Mouse (Mus musculus) heart, embryonic 11.5 days (tissue): Measurements from ENCODE around the gene Arap1. TPM values are rescaled to one million over a fixed set of nuclear protein-coding genes. Genes with fewer than 3 reads are reported as not detected.
A peak's percentile ranks its signal among the peaks of the same experiment; 100 is the strongest.

ENCODE experiments used
- ATAC-seq: fragments of 200-750 bp; cut with Nextera tagmentation; replicated peaks from 2 replicates; pipeline ENCODE4 v1.8.0; 2017; ENCODE audit warnings: moderate library complexity; ENCODE audit not compliant: insufficient number of reproducible peaks, low FRiP score, low TSS enrichment
- H3K27ac ChIP-seq: fragments of 300-500 bp; sonication (generic); 2 replicates; pipeline ENCODE4 v1.5.1; 2014; ENCODE audit warnings: mild to moderate bottlenecking, low read depth, low read length
- H3K27me3 ChIP-seq: fragments of 300-500 bp; sonication (generic); 2 replicates; pipeline ENCODE4 v1.6.1; 2014; ENCODE audit warnings: mild to moderate bottlenecking, low read length, mixed read lengths; ENCODE audit not compliant: control insufficient read depth, insufficient read depth
- H3K36me3 ChIP-seq: fragments of 300-500 bp; sonication (generic); 2 replicates; pipeline ENCODE4 v1.6.1; 2014; ENCODE audit warnings: mild to moderate bottlenecking, low read length, moderate library complexity, mixed read lengths; ENCODE audit not compliant: control insufficient read depth, insufficient read depth
- H3K4me1 ChIP-seq: fragments of 300-500 bp; sonication (generic); 2 replicates; pipeline ENCODE4 v1.6.1; 2014; ENCODE audit warnings: low read length; ENCODE audit not compliant: control insufficient read depth, insufficient read depth
- H3K4me2 ChIP-seq: fragments of 300-500 bp; sonication (generic); 2 replicates; pipeline ENCODE4 v1.6.1; 2014; ENCODE audit warnings: mild to moderate bottlenecking, moderate library complexity
- H3K4me3 ChIP-seq: fragments of 300-500 bp; sonication (generic); 2 replicates; pipeline ENCODE4 v1.5.1; 2014; ENCODE audit warnings: low read depth, low read length
- H3K9ac ChIP-seq: fragments of 300-500 bp; sonication (generic); 2 replicates; pipeline ENCODE4 v1.6.1; 2014; ENCODE audit warnings: mild to moderate bottlenecking, low read depth, low read length, moderate library complexity
- H3K9me3 ChIP-seq: fragments of 300-500 bp; sonication (generic); replicated peaks from 2 replicates; pipeline ENCODE4 v1.6.1; 2016; ENCODE audit warnings: low read length; ENCODE audit not compliant: control insufficient read depth
- WGBS: fragments of 180-500 bp; shearing (Covaris S2); extraction: QIAGEN DNeasy Blood & Tissue Kit; methylation state at CpG from one replicate; pipeline ENCODE4 v1.1.7; 2014; ENCODE audit not compliant: insufficient replicate concordance; 5-methylcytosine and 5-hydroxymethylcytosine counted together
- polyA plus RNA-seq: library from polyadenylated mRNA; unstranded; fragments of >200 nt; fragmentation: Nextera tagmentation; extraction: Ambion mirVana; gene quantifications from 2 replicates; pipeline ENCODE4 v1.2.1, GENCODE M21; 2014

Arap1 gene
- polyA plus RNA-seq, 1 experiment from 2014 or later = 16.0 TPM

GRCm38 (mm10) chr7:101321218-101321827 lies 26.5 kb upstream of the Arap1 start:
- H3K27me3 ChIP-seq = peaks cover 12% of the 10 kb centered on the region
- no peaks in the 10 kb centered on the region for H3K36me3 ChIP-seq
- H3K9ac ChIP-seq = peak overlapping the region; percentile 66
- peak overlapping the region; percentile 54; the same call in 1 of the 2 replicates for H3K27ac ChIP-seq
- no peaks in the 10 kb centered on the region for H3K9me3 ChIP-seq
- 1% methylated on average over 46 of the region's 61 CpGs for WGBS
- H3K4me2 ChIP-seq = peak overlapping the region; percentile 77
- H3K4me3 ChIP-seq = peak overlapping the region; percentile 85
- peak; percentile 45 for ATAC-seq
- peaks cover 14% of the 10 kb centered on the region for H3K4me1 ChIP-seq

GRCm38 (mm10) chr7:101323141-101323594 lies 24.7 kb upstream of the Arap1 start:
- H3K27ac ChIP-seq = no peak overlapping the region
- H3K36me3 ChIP-seq = no peaks in the 10 kb centered on the region
- H3K27me3 ChIP-seq = peaks cover 16% of the 10 kb centered on the region
- H3K4me1 ChIP-seq = peaks cover 13% of the 10 kb centered on the region
- peak overlapping the region; percentile 85 for H3K4me3 ChIP-seq
- no peak for ATAC-seq
- H3K4me2 ChIP-seq = peak overlapping the region; percentile 77
- H3K9ac ChIP-seq = no peak overlapping the region; the same call in 1 of the 2 replicates
- H3K9me3 ChIP-seq = no peaks in the 10 kb centered on the region
- 60% methylated on average over 4 of the region's 4 CpGs for WGBS

GRCm38 (mm10) chr7:101324142-101324962 lies 23.5 kb upstream of the Arap1 start:
- WGBS = 55% methylated on average over 6 of the region's 6 CpGs
- no peak for ATAC-seq
- Histone ChIP-seq H3K4me3 (no peak overlapping the region), H3K27ac (no peak overlapping the region), H3K9me3 (no peaks in the 10 kb centered on the region), H3K36me3 (no peaks in the 10 kb centered on the region), H3K4me1 (peaks cover 20% of the 10 kb centered on the region), H3K27me3 (peaks cover 15% of the 10 kb centered on the region), H3K4me2 (peak overlapping the region; percentile 77; the same call in 1 of the 2 replicates), H3K9ac (no peak overlapping the region)

GRCm38 (mm10) chr7:101326006-101326405 lies 21.9 kb upstream of the Arap1 start:
- no peaks in the 10 kb centered on the region for H3K9me3 ChIP-seq
- H3K27ac ChIP-seq = no peak overlapping the region
- no peak overlapping the region for H3K4me2 ChIP-seq
- peaks cover 22% of the 10 kb centered on the region for H3K4me1 ChIP-seq
- H3K4me3 ChIP-seq = no peak overlapping the region
- WGBS = 82% methylated on average over 5 of the region's 5 CpGs
- no peaks in the 10 kb centered on the region for H3K36me3 ChIP-seq
- no peak overlapping the region for H3K9ac ChIP-seq
- H3K27me3 ChIP-seq = peaks cover 11% of the 10 kb centered on the region
- ATAC-seq = no peak

- Histone ChIP-seq H3K4me3 (no peak overlapping the region), H3K4me1 (peaks cover 19% of the 10 kb centered on the region), H3K36me3 (no peaks in the 10 kb centered on the region), H3K9ac (no peak overlapping the region), H3K4me2 (no peak overlapping the region), H3K27ac (no peak overlapping the region), H3K27me3 (peaks cover 7% of the 10 kb centered on the region), H3K9me3 (no peaks in the 10 kb centered on the region)
- WGBS = 47% methylated on average over 5 of the region's 5 CpGs
- ATAC-seq = no peak
These were observed 20.6 kb upstream of the Arap1 start for GRCm38 (mm10) chr7:101327263-101327662.

GRCm38 (mm10) chr7:101327786-101328185 lies 20.1 kb upstream of the Arap1 start:
- WGBS = 89% methylated on average over 2 of the region's 2 CpGs

GRCm38 (mm10) chr7:101328621-101329158 lies 19.2 kb upstream of the Arap1 start:
- Histone ChIP-seq H3K4me3 (no peak overlapping the region), H3K27ac (no peak overlapping the region), H3K4me2 (no peak overlapping the region), H3K9me3 (no peaks in the 10 kb centered on the region), H3K27me3 (peaks cover 7% of the 10 kb centered on the region), H3K4me1 (peaks cover 18% of the 10 kb centered on the region), H3K9ac (peak overlapping the region; percentile 18; the same call in 1 of the 2 replicates), H3K36me3 (no peaks in the 10 kb centered on the region)
- no peak for ATAC-seq
- 62% methylated on average over 4 of the region's 4 CpGs for WGBS

More at GRCm38 (mm10) chr7:101327786-101328185, 20.1 kb upstream of the Arap1 start:
- H3K36me3 ChIP-seq = no peaks in the 10 kb centered on the region
- no peak overlapping the region for H3K9ac ChIP-seq
- no peak overlapping the region for H3K27ac ChIP-seq
- H3K27me3 ChIP-seq = peaks cover 7% of the 10 kb centered on the region
- ATAC-seq = no peak
- peaks cover 19% of the 10 kb centered on the region for H3K4me1 ChIP-seq
- no peak overlapping the region for H3K4me2 ChIP-seq
- no peak overlapping the region for H3K4me3 ChIP-seq
- no peaks in the 10 kb centered on the region for H3K9me3 ChIP-seq

GRCm38 (mm10) chr7:101329606-101330005 lies 18.3 kb upstream of the Arap1 start:
- Histone ChIP-seq H3K36me3 (no peaks in the 10 kb centered on the region), H3K9ac (no peak overlapping the region), H3K9me3 (no peaks in the 10 kb centered on the region), H3K4me3 (no peak overlapping the region), H3K27me3 (peaks cover 7% of the 10 kb centered on the region; the same call in 1 of the 2 replicates), H3K4me2 (no peak overlapping the region), H3K27ac (no peak overlapping the region), H3K4me1 (peaks cover 16% of the 10 kb centered on the region)
- ATAC-seq = no peak
- 71% methylated on average over 4 of the region's 4 CpGs for WGBS
